Mouse (Mus musculus) right cerebral cortex, adult 18-20 months (tissue): Measurements from ENCODE around the gene Nav1.

Experiments
- DNase-seq: peaks from one replicate; pipeline ENCODE4 v3.0.0; 2022; ENCODE audit warnings: mixed read lengths

Nav1 gene

DNA sequence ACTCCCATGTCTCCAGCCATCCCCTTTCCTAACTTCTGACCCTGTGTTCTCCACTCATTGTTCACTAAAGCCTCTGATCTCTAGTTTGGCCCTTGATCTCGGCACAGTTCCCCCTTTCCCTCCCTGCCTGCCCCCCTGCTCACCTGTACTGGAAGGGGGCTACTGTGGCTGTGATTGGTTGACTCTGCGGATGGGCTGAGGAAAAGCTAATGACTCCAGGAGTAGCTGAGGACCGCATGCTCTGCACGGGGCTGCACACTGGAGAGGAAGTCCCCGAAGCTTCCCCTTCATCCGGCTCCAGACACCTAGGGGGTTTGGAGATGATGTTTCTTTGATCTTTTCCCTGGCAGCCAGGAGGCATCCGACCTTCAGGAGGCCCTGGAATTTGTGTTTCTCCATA, at the start of gene Nav1:
TSS of gene Nav1 (minus strand) at position 277 of the 400 bp plus-strand sequence.
- DNase-seq: no peak

DNA sequence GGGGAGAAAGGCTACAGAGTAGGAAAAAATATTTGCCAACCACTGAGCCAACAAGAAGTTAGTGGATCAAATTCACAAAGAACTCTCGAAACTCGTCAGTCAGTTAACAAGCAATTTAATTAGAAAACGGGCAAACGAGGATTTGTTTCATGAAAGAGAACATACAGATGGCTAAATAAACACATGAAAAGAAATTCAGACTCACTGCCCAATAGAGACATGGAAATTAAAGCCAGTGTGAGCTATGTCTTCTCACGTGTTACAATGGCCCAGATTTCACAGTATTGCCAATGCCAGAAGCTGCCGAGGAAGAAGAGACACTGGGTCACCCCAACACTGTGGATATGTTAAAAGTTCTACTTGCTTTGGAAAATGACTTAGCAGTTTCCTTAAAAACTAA, 46.8 kb upstream of the Nav1 start:
- DNase-seq: no peak

DNA sequence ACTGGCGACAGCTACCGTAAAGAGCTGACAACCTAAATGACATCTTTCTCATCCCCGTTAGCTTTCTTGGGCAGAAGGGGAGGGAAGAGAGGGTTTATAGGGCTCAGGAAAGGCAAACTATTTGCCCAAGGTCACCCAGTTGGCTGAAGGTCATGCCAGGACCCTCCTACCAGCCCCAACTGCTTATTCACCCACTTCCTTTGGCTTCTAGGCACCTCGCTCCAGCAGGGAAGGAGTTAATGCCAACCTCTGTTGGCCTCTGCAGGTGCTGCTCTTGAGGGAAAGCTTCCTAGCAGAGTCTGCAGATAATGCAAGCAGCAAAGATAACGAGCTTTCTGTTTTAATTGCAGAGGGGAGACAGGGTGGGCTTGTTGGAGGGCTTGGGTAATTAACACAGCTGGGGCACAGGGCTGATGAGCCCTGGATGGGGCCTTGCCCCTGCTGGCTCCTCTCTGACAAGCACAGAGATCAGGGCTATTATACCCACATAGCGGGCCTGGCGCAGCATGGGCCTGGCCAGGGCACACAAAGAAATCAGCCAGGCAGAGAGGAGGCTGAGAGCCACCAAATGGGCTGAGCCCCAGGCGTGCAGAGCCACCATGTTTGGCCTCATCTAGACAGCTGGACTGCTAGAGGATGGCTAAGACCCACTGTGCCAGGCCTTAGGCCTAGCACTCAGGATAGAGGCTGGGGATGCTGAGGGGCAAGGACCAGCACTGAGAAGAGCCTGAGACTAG, 38.5 kb upstream of the Nav1 start:
- no peak for DNase-seq

DNA sequence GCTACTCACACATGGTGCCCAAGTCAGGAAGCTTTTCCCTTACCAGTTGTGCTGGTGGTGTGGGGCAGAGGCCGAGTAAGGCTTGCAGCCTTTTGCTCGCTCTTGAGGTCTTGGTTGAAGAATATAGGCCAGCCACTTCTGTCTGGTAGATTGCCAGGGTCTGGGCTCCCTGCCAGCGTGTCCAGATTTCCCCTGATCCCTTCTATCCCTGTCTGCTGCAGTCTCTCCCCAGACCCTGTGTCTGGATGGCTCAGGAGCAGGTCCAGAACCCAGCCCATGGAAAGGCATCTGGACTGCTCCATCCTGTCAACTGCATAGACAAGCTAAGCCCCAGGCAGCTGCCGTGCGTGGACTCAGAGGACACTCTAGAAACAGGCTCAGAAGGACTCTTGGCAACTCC, 37.0 kb upstream of the Nav1 start:
- DNase-seq: no peak

DNA sequence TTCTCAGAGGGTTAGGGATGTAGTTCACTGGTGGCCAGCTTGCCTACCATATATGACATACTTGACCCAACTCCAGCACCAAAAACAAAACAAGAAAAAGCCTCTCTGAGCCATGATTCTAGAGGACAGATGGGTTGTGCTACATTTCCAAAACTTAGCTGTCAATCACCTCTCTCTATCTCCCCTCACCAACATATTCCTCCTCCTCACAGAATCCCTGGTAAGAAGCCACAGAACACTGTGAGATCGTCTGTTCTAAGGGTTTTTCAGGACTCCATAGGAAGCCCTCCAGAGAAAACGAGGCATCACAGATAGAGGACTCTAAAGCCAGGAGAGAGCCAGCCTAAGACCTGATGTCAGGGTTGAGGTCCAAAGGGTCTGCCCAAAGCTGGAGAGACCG, 36.6 kb upstream of the Nav1 start:
- DNase-seq: no peak

DNA sequence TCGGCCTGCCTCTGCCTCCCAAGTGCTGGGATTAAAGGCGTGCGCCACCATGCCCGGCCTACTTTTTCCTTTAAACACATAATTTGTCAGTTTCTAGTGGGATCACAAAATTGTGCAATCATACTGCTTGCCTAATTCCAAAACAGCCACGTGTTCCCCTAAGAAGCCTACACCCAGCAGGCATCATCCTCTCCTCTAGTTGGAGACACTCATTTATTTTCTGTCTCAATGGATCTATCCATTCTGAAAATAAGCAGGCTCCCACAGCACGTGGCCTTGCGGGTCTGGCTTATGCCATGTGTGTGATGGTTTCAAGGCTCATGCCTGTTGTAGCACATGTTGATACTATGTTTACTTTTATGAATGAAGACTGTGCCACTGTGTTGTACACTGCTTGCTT, 32.8 kb upstream of the Nav1 start:
- no peak for DNase-seq

DNA sequence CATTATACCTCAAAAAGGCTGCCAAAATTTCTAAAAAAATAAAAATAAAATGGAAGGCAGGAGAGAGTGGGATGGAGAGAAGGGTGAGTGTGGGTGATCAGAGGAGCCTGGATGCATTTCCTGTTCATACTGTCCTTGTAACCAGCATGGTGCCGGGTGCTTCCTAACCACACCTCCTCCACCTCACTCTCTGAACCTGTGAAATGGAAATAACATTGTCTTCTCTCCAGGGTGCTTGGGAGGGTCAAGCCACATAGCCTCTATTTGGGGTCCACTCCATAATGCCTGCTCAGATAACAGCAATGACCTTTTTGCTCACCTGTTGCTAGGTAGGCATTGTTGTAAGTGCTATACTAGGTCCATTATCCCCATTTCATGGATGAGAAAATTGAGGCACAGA, 32.0 kb upstream of the Nav1 start:
- DNase-seq: no peak

DNA sequence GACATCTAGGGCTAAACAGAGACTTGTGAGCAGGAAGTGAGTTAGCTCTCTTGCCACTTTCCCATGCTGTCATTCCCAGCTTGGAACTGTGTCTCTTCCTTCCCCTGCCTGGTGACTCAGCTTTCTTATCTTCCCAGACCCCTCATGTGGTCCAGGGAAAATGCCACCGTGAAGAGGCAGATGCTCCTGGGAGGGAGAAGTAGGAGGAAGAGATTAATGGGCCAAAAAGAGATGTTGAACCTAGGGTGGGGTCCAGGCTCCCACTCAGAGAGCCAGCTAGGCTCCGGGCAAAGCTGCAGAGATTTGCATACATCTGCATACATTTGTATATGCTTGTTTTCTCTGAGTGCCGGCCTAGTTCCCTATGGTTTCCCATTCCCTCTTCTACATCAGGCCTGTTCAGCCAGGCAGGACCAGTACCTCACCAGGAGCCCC, 30.5 kb upstream of the Nav1 start:
- peak; percentile 50 for DNase-seq

DNA sequence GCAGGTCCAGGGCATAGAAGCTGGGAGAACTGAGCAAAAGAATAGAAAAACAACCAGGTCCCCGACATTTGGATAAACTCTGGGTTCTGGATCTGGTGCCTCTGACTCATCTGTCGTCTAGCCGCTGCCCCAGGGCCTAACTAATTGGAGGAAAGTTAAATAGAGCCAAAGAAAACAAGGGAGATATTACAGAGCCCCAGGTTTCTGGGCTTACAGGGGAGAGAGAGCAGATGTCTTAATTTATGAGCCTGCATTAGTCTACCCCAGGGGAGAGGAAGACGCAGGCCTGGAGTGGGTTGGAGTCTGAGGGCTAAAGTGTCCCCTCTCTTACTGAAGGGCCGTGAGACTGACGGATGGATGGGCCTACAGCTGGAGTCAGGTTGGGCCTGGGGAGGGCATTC, 29.0 kb upstream of the Nav1 start:
- DNase-seq: no peak

DNA sequence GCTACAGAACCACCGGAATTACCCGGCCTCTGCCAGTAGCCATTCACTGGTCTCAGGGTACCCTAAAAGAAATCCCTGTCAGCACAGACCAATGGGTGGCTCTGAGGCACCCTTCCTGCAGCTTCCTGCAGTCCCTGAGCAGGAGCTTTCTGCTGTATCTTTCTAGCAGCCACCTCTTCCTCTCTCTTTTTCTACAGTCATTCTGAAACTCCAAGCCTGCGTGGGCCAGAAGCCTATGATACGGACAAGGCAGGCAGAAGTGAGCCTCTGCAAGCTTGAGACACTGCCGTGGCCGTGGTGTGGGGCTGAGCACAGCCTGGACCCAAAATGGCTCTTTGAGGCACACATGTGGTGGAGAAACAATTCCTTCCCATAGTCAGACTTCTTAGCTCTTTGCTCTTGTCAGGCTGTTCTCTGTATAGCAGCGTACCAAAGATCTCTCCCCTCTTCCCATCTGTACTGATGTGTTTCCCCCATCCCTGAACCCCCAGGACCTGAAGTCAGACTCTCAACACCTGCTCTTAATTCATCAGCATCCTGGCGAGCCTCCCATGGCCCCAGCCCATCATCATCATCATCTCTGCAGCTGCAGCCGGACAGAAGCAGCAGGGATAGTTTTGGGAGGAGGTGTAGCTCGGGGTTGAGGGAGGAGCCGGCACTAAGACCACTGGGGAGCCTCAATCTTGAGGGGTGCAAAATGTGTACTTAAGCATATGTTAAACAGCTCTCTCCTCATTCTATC, 28.4 kb upstream of the Nav1 start:
- no peak for DNase-seq

DNA sequence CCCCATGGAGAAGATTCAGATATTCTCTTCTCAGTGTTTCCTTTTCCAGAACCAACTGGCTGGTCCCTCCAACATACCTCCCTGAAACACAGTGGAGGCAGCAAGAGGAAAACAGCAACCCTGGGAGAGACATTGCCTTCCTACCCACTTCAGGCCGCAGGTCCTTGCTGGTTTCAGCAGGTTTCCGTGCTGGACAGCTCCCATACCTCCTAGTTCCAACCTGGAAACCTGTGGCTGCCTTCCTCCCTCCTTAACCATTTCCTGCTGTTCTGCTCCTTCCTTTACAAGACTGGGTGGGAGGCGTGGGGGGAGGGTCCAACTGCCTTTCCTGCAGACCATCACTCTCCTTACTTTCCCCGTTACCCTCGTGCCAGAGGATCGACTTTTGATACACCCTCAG, 27.7 kb upstream of the Nav1 start:
- no peak for DNase-seq

DNA sequence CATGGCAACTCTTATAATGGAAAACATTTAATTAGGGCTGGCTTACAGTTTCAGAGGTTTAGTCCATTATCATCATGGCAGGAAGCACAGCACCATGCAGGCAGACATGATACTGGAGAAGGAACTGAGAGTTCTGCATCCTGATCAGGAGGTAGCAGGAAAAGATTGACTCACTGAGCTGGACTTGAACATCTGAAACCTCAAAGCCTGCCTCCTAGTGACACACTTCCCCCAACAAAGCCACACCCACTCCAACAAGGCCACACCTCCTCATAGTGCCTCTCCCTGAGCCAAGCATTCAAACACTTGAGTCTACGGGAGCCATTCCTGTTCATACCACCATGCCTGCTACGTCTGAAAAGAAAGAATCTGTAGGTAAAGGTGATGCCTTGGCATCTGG, 26.8 kb upstream of the Nav1 start:
- no peak for DNase-seq

DNA sequence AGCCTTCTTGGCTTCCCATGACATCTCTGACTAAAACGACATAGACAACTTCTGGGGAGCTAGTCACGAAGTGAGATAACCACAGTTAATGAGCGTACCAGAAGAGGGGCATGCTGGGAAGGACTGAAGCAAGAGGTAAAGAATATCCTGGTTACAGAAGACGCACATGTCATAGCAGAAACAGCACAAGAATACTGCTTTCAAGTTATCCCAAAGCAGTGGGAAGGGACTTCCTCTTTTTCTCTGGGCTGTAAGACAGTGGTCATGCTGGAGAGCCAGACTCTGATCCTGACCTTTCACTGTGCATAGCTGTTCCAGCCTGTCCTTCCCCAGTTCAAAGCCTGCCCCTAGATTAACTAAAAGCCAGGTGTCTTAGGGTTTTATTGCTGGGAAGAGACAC, 26.4 kb upstream of the Nav1 start:
- no peak for DNase-seq

DNA sequence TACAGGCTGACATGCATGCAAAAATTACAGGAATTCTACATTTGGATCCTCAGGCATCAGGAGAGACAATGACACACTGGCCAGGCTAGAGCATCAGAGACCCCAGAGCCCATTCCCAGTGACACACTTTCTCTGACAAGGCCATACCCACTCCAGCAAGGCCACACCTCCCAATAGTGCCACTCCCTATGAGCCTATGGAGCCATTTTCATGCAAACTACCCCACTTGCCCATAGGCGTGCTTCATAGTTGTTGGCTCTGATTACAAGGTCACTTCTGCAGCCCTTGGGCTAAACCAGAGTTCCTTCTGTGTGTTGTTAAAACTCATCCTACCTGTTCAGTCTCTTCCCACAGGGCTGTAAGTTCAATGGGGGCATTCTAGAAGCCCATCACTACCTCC, 25.1 kb upstream of the Nav1 start:
- DNase-seq: no peak

DNA sequence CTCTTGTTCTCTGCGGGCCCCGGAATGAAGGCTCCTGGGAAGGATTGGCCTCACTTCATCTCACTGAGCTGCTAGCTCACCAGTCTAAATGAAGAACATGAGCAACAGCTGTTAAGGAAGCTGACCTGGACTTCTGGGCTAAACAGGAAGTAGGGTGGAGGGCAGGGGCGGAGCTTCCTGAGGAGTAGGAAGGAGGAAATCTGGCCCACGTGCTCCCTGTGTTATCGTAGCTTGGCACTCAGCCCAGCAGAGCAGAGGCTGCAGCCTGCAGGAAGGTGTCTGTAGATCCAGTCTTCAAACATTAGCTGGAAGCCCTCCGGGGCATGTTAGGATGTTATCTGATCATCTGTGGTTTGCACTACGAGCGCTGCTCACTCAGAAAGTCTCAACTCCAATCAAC, 24.4 kb upstream of the Nav1 start:
- peak; percentile 51 for DNase-seq

DNA sequence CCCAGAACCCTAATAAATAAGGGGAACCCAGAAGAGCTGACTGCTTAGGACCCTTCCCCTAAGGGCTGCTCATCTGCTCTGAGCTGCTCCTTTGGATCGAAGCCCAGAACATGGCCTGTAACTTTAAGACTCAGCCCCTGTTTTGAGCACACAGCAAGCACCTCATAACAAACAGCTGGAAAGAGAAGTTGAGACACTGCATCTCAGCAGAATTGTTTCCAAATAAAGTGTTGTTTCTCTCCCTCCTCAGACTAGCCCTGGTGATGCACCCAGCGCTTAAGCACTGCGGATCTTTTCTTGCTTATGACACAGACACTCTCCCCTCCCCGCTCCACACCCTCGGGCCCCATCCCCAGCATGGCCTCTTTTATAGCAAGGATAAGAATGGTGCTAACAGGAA, 22.8 kb upstream of the Nav1 start:
- DNase-seq: no peak

DNA sequence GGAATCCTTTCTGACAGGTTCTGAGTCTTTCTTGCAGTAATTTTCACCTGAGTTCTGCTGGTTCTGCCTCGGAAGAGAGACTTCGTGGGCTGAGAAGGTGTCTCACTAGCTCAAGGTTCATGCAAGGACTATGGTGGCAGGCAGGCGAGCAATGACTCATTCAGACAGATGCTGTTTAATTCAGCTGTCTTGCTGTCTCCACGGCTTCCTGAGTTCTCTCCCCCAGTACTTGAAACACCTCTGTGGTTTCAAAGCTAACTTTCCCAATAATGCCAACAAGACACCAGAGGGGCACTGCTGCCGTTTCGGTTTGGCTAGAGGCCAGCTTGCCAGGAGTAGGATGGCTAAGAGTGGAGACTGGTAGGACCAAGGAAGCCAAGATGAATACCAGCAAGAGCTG, 19.1 kb upstream of the Nav1 start:
- peak; percentile 74 for DNase-seq

DNA sequence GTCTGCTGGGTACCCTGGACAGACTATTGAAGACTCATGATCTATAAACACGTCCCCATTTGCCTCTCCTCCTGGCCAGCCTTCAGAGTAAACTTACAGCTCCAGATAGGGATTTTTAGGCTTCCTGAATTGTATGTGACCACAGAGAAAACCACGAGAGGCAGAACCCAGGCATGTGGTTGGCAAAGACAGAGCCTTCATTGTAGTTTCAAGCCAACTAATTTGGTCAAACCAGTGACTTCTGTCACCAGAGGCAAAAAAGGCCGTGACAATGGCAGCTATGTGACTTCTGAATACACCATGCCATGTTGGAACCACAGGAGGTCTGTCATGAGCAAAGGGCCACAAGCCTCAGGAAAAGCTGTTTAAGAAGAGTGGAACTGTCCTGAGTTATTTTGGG, 18.6 kb upstream of the Nav1 start:
- DNase-seq: no peak

DNA sequence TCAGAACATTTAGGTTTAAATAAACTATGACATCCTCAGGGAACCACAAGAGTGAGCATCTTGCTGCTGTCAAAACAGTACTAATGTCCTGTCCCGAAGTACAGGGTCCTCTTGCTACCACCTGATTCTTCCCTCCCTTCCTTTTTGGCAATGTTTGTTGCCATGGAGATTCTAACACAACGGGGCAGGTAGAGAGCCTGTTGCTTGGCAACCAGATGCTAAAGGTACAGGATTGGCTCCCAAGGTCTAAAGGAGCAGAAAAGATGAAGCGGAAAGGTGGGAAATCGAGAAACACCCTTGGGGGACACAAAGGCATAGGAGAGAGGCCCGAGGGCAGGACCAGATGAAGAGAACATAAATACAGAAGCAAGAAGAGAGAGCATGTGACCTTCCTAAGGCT, 17.6 kb upstream of the Nav1 start:
- no peak for DNase-seq

DNA sequence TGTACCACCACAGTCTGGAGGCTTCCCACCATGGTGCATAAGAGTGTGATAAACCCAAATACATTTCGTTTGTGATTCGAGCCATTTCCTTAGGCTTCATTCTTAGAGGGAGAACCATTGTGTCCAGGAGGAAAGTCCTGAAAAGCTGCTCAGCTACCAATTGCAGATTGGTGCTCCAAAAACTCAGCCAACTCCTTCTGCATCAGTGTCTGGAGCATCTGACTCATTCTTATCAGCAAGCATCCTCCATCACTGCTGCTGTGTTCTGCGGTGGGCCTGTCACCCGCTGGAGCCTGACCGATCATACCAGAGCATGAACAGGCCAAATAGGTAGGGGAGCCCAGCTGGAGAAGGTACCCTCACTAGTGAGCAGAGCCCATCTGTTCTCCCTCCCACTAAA, 16.0 kb upstream of the Nav1 start:
- DNase-seq: no peak

DNA sequence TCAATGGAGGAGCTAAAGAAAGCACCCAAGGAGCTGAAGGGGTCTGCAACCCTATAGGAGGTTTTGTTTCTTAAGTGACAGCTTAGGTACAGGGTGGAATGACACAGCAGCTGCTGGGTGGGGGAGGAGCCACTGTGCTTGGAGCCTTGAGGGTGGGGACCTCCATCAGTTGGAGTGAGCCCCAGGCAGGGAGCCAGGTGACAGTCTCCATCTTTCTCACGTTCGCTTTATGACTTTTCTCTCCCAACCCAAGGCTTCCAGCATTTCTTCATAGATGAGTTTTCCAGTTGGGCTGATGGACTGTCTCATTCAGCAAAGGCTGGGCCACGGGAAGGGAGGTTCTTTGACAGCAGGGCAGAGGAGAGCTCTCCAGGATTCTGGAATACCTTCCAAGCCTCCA, 14.2 kb upstream of the Nav1 start:
- no peak for DNase-seq

DNA sequence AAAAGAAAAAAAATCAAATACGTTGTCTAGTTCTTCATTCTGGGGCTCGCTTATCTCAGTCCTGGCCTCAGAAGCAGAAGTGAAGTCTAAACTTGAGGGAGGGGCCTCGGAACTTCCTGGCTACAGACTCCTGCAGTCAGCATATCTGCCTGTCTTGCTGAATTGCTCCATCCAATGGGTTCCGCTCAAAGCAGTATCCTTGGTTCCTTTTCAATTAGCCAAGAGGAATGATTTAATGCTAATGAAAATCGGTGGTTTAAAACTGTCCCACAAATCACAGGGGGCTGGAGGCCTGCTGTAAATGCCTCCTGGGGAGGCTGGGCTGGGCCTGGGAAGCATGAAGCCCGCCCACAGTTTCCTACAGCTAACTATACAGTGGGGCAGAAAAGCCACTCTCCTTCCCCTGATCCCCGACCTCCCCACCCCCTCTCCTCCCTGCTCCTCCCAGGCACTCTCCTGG, 12.9 kb upstream of the Nav1 start:
- no peak for DNase-seq

DNA sequence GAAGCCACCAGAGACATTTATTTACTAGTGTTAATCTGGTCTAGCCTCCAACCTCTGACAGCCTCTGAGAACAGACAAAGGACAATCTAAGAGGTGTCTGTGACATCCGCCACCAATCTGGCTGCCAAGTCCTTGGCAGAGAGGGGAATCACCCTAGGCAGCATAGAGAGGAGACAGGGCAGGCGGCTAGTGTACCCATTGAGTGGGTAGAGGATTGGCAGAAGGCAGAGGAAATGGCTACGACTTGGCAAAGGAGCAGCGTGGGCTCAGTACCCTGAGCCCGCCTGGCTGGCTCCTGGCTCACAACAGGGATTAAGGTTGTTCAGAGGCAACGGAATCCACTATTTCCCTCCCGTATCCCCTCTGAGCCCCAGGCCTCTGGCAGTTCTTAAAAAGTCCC, 12.0 kb upstream of the Nav1 start:
- no peak for DNase-seq

DNA sequence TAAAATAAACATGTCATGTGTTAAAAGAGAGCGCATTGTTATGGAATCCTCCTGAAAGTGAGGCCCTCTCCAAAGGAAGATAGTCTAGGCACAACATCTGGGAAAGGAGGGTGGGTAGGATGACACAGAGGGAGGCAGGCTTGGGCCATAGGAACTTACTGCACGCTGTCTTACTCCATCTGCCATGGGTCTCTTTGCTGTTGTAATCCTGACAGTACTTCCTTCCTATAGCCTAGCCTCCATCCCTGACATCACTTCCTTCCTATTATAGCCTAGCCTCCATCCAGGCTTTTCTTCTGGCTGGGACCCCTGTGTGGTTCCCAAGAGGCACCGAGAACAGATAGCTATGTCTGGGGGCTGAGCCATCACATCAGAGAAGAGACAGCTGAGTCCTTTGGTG, 10.2 kb upstream of the Nav1 start:
- DNase-seq: no peak
